Mouse (Mus musculus): ENCODE measurements around the gene Olfr707. TPM values are rescaled to one million over a fixed set of nuclear protein-coding genes. Genes with fewer than 3 reads are reported as not detected.

Olfr707 gene
- polyA plus RNA-seq, 1 experiment: not detected

DNA sequence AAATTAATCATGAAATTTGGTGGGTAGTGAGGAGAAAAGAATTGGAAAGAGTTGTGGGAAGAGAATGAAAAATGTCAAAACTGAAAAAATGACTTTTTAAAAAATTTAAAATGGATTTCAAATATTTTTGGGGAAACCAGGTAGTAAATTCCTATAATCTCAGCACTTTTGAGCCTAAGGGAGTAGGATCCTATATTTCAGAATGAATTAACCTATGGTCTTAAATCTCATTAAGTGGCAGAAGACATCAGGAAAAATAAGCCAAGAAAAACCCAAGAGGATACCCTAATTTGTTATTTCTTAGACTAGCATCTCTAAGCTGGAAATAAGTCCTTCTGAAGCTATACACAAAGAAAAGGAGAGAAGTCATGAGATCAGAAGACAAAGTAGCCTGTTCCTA is 38.2 kb downstream of the Olfr707 start, which contains the start of gene Olfr704:
Gene Olfr704, plus strand, starts transcription at position 301 of the 400 bp plus-strand sequence.
- no peaks in the 10 kb centered on the region for H3K36me3 ChIP-seq (ENCODE audit: control insufficient read depth, insufficient read depth, low read length)
- TF ChIP-seq CTCF (IDR thresholded peaks at IDR 0.05; ENCODE audit: extremely low read depth, insufficient read depth, insufficient read length, insufficient replicate concordance): no peak
- no peak for TF ChIP-seq POLR2A (IDR thresholded peaks at IDR 0.05; ENCODE audit: low read depth, low read length)

DNA sequence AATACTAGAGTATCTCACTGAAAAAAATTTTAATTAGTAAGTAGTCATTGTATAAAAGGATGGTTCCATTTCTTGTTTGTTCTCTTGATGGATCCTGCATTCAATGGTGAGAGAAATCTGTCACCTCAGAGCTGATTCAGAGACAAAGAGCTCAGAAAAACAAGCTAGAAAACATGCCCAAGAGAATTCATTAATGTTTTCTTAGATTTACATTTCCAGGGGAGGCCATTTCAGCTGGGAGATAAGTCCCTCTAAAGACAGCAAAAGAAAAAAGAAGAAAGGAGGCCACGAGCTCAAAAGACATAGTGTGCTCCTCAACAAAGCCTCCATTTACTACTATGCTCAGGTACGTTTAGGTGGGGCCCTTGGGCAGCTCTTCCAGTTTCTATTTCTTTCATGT is 58.0 kb downstream of the Olfr707 start, which contains the start of gene Olfr703:
Gene Olfr703, plus strand, starts transcription at position 301 of the 400 bp plus-strand sequence.
- no peaks in the 10 kb centered on the region for H3K27me3 ChIP-seq (ENCODE audit: control insufficient read depth, insufficient read depth, low read length)
- TF ChIP-seq CTCF (IDR thresholded peaks at IDR 0.05; ENCODE audit: extremely low read depth, insufficient read depth, insufficient read length, insufficient replicate concordance) (no peak), POLR2A (IDR thresholded peaks at IDR 0.05; ENCODE audit: low read depth, low read length) (no peak)
- WGBS: 76% methylated on average over 2 of the region's 2 CpGs
- DNase-seq (ENCODE audit: low read depth in 1 of 2, low spot score in 2 of 2): no peak
- no peak within 1 kb of the TSS for H3K4me3 ChIP-seq (ENCODE audit: extremely low read depth, insufficient read depth, insufficient read length)
- no peak within 1 kb of the TSS for H3K27ac ChIP-seq (ENCODE audit: insufficient read depth, low read length)
- H3K4me1 ChIP-seq (ENCODE audit: control insufficient read depth, insufficient read depth, insufficient read length): no peaks in the 10 kb centered on the region
- no peaks in the 10 kb centered on the region for H3K36me3 ChIP-seq (ENCODE audit: control insufficient read depth, insufficient read depth, low read length)

More for the DNA sequence above, 38.2 kb downstream of the Olfr707 start, which contains the start of gene Olfr704:
- Histone ChIP-seq H3K27ac (ENCODE audit: insufficient read depth, low read length) (no peak within 1 kb of the TSS), H3K4me1 (ENCODE audit: control insufficient read depth, insufficient read depth, insufficient read length) (no peaks in the 10 kb centered on the region), H3K27me3 (ENCODE audit: control insufficient read depth, insufficient read depth, low read length) (no peaks in the 10 kb centered on the region), H3K4me3 (ENCODE audit: extremely low read depth, insufficient read depth, insufficient read length) (no peak within 1 kb of the TSS)
- no peak for DNase-seq (ENCODE audit: low read depth in 1 of 2, low spot score in 2 of 2)

Other genes with a start within 250 kb of the Olfr707 start
- gene Olfr693, start 220.7 kb downstream of the Olfr707 start, polyA plus RNA-seq (2012; rRNA removed): not detected in 2 replicates
- gene Olfr694, start 209.4 kb downstream of the Olfr707 start, polyA plus RNA-seq (2012; rRNA removed): not detected in 2 replicates
- not detected in 2 replicates for gene Olfr695, start 184.8 kb downstream of the Olfr707 start, polyA plus RNA-seq (2012; rRNA removed)
- not detected in 2 replicates for gene Olfr697, start 158.8 kb downstream of the Olfr707 start, polyA plus RNA-seq (2012; rRNA removed)
- not detected in 2 replicates for gene Olfr698, start 145.8 kb downstream of the Olfr707 start, polyA plus RNA-seq (2012; rRNA removed)
- gene Olfr699, start 108.0 kb downstream of the Olfr707 start, polyA plus RNA-seq (2012; rRNA removed): not detected in 2 replicates
- gene Olfr700, start 92.4 kb downstream of the Olfr707 start, polyA plus RNA-seq (2012; rRNA removed): not detected in 2 replicates
- gene Olfr701, start 87.1 kb downstream of the Olfr707 start, polyA plus RNA-seq (2012; rRNA removed): not detected in 2 replicates
- not detected in 2 replicates for gene Olfr702, start 67.3 kb downstream of the Olfr707 start, polyA plus RNA-seq (2012; rRNA removed)
- not detected in 2 replicates for gene Olfr703, start 57.9 kb downstream of the Olfr707 start, polyA plus RNA-seq (2012; rRNA removed)
- not detected in 2 replicates for gene Olfr704, start 38.1 kb downstream of the Olfr707 start, polyA plus RNA-seq (2012; rRNA removed)
- not detected in 2 replicates for gene Olfr705, start 24.4 kb downstream of the Olfr707 start, polyA plus RNA-seq (2012; rRNA removed)
- gene Olfr706, start 13.1 kb downstream of the Olfr707 start, polyA plus RNA-seq (2012; rRNA removed): not detected in 2 replicates
- gene Olfr1532-ps1, start 6.8 kb upstream of the Olfr707 start, polyA plus RNA-seq (2012; rRNA removed): not detected in 2 replicates
- gene Olfr709-ps1, start 31.0 kb upstream of the Olfr707 start, polyA plus RNA-seq (2012; rRNA removed): not detected in 2 replicates
- not detected in 2 replicates for gene Olfr710, start 47.1 kb upstream of the Olfr707 start, polyA plus RNA-seq (2012; rRNA removed)
- gene Olfr6, start 62.7 kb upstream of the Olfr707 start, polyA plus RNA-seq (2012; rRNA removed): not detected in 2 replicates
- not detected in 2 replicates for gene Olfr711, start 74.2 kb upstream of the Olfr707 start, polyA plus RNA-seq (2012; rRNA removed)
- not detected in 2 replicates for gene Olfr2, start 104.8 kb upstream of the Olfr707 start, polyA plus RNA-seq (2012; rRNA removed)
- gene Olfr713, start 129.9 kb upstream of the Olfr707 start, polyA plus RNA-seq (2012; rRNA removed): not detected in 2 replicates
- not detected in 2 replicates for gene Olfr714, start 169.7 kb upstream of the Olfr707 start, polyA plus RNA-seq (2012; rRNA removed)
- gene Olfr17, start 192.0 kb upstream of the Olfr707 start, polyA plus RNA-seq (2012; rRNA removed): not detected in 2 replicates
- gene Olfr715b, start 209.1 kb upstream of the Olfr707 start, polyA plus RNA-seq (2012; rRNA removed): not detected in 2 replicates
- not detected in 2 replicates for gene Olfr715, start 229.8 kb upstream of the Olfr707 start, polyA plus RNA-seq (2012; rRNA removed)
- not detected in 2 replicates for gene Olfr716, start 237.1 kb upstream of the Olfr707 start, polyA plus RNA-seq (2012; rRNA removed)